Mouse (Mus musculus): Measurements from ENCODE around the gene Frmd3. TPM values are rescaled to one million over a fixed set of nuclear protein-coding genes. Genes with fewer than 3 reads are reported as not detected.
"Not testable (repeated sequence)": the region's sequence is repeated elsewhere in the genome, so short reads cannot be mapped to it uniquely, and the experiment has no call there.

Gene Frmd3
- total and polyA plus RNA-seq, 2 experiments from 2014 or later, result 17.9 to 20.0 TPM

GRCm38 (mm10) chr4:74043226-74043625 lies 30.0 kb downstream of the Frmd3 start:
- Histone ChIP-seq H3K4me1 (ENCODE audit: insufficient read depth, low read length) (no peaks in the 10 kb centered on the region), H3K36me3 (ENCODE audit: insufficient read depth, low read length) (no peaks in the 10 kb centered on the region), H3K9me3 (ENCODE audit: low read length) (no peaks in the 10 kb centered on the region), H3K4me3 (ENCODE audit: low read length) (no peak overlapping the region), H3K4me2 (ENCODE audit: low read depth, low read length) (no peak overlapping the region), H3K27me3 (ENCODE audit: insufficient read depth, low read length) (no peaks in the 10 kb centered on the region), H3K27ac (no peak overlapping the region), H3K9ac (replicated peaks; ENCODE audit: low read length) (no peak overlapping the region)
- TF ChIP-seq CTCF (IDR thresholded peaks at IDR 0.05; ENCODE audit: low read depth), result no peak
- DNase-seq (ENCODE audit: low spot score) (no peak), ATAC-seq (no peak)

GRCm38 (mm10) chr4:74051692-74052091 lies 38.5 kb downstream of the Frmd3 start:
- DNase-seq (ENCODE audit: low spot score) (no peak), ATAC-seq (no peak)
- 48% methylated on average over 1 of the region's 1 CpGs for WGBS
- TF ChIP-seq CTCF (IDR thresholded peaks at IDR 0.05; ENCODE audit: low read depth), result no peak
- Histone ChIP-seq H3K27ac (no peak overlapping the region), H3K4me1 (ENCODE audit: insufficient read depth, low read length) (no peaks in the 10 kb centered on the region), H3K36me3 (ENCODE audit: insufficient read depth, low read length) (no peaks in the 10 kb centered on the region), H3K4me3 (ENCODE audit: low read length) (no peak overlapping the region), H3K27me3 (ENCODE audit: insufficient read depth, low read length) (no peaks in the 10 kb centered on the region), H3K9ac (replicated peaks; ENCODE audit: low read length) (no peak overlapping the region), H3K4me2 (ENCODE audit: low read depth, low read length) (no peak overlapping the region), H3K9me3 (ENCODE audit: low read length) (no peaks in the 10 kb centered on the region)

- H3K9me3 ChIP-seq (ENCODE audit: low read length), result no peaks in the 10 kb centered on the region
- H3K36me3 ChIP-seq (ENCODE audit: insufficient read depth, low read length), result no peaks in the 10 kb centered on the region
- ATAC-seq (peak; percentile 81), DNase-seq (ENCODE audit: low spot score) (peak; percentile 63)
- no peak overlapping the region for H3K27ac ChIP-seq
- H3K27me3 ChIP-seq (ENCODE audit: insufficient read depth, low read length), result no peaks in the 10 kb centered on the region
- 14% methylated on average over 2 of the region's 2 CpGs for WGBS
- no peak overlapping the region for H3K4me3 ChIP-seq (ENCODE audit: low read length)
- no peak for TF ChIP-seq CTCF (IDR thresholded peaks at IDR 0.05; ENCODE audit: low read depth)
- no peak overlapping the region for H3K4me2 ChIP-seq (ENCODE audit: low read depth, low read length)
- no peaks in the 10 kb centered on the region for H3K4me1 ChIP-seq (ENCODE audit: insufficient read depth, low read length)
- H3K9ac ChIP-seq (replicated peaks; ENCODE audit: low read length), result no peak overlapping the region
Measured at GRCm38 (mm10) chr4:74076727-74077126, 63.5 kb downstream of the Frmd3 start.

- DNase-seq (ENCODE audit: low spot score) (no peak), ATAC-seq (no peak)
- H3K4me2 ChIP-seq (ENCODE audit: low read depth, low read length), result no peak overlapping the region
- H3K9ac ChIP-seq (replicated peaks; ENCODE audit: low read length), result no peak overlapping the region
- H3K27me3 ChIP-seq (ENCODE audit: insufficient read depth, low read length), result no peaks in the 10 kb centered on the region
- H3K4me3 ChIP-seq (ENCODE audit: low read length), result no peak overlapping the region
- H3K27ac ChIP-seq, result no peak overlapping the region
- no peaks in the 10 kb centered on the region for H3K4me1 ChIP-seq (ENCODE audit: insufficient read depth, low read length)
- 76% methylated on average over 3 of the region's 3 CpGs for WGBS
- TF ChIP-seq CTCF (IDR thresholded peaks at IDR 0.05; ENCODE audit: low read depth), result no peak
- no peaks in the 10 kb centered on the region for H3K36me3 ChIP-seq (ENCODE audit: insufficient read depth, low read length)
- no peaks in the 10 kb centered on the region for H3K9me3 ChIP-seq (ENCODE audit: low read length)
Measured at GRCm38 (mm10) chr4:74110816-74111215, 97.6 kb downstream of the Frmd3 start.

- Histone ChIP-seq H3K27me3 (ENCODE audit: insufficient read depth, low read length) (no peaks in the 10 kb centered on the region), H3K36me3 (ENCODE audit: insufficient read depth, low read length) (no peaks in the 10 kb centered on the region; the same call in 1 of the 2 replicates), H3K4me1 (ENCODE audit: insufficient read depth, low read length) (no peaks in the 10 kb centered on the region), H3K4me3 (ENCODE audit: low read length) (no peak overlapping the region), H3K27ac (no peak overlapping the region), H3K4me2 (ENCODE audit: low read depth, low read length) (no peak overlapping the region), H3K9ac (replicated peaks; ENCODE audit: low read length) (no peak overlapping the region), H3K9me3 (ENCODE audit: low read length) (no peaks in the 10 kb centered on the region; the same call in 1 of the 2 replicates)
- no peak for DNase-seq (ENCODE audit: low spot score)
- no peak for ATAC-seq
- TF ChIP-seq CTCF (IDR thresholded peaks at IDR 0.05; ENCODE audit: low read depth), result no peak
Measured at GRCm38 (mm10) chr4:74191528-74191927, 178.3 kb downstream of the Frmd3 start.

- Histone ChIP-seq H3K9ac (replicated peaks; ENCODE audit: low read length) (no peak overlapping the region), H3K4me1 (ENCODE audit: insufficient read depth, low read length) (no peaks in the 10 kb centered on the region), H3K9me3 (ENCODE audit: low read length) (no peaks in the 10 kb centered on the region), H3K27ac (no peak overlapping the region), H3K27me3 (ENCODE audit: insufficient read depth, low read length) (no peaks in the 10 kb centered on the region), H3K4me2 (ENCODE audit: low read depth, low read length) (no peak overlapping the region), H3K4me3 (ENCODE audit: low read length) (no peak overlapping the region), H3K36me3 (ENCODE audit: insufficient read depth, low read length) (no peaks in the 10 kb centered on the region)
- TF ChIP-seq CTCF (IDR thresholded peaks at IDR 0.05; ENCODE audit: low read depth), result no peak
- ATAC-seq (no peak), DNase-seq (ENCODE audit: low spot score) (no peak)
Measured at GRCm38 (mm10) chr4:74201281-74201811, 188.1 kb downstream of the Frmd3 start.

GRCm38 (mm10) chr4:74221780-74222179 lies 208.5 kb downstream of the Frmd3 start:
- not testable (repeated sequence) for H3K9ac ChIP-seq (replicated peaks; ENCODE audit: low read length); H3K4me1 ChIP-seq (ENCODE audit: insufficient read depth, low read length); H3K36me3 ChIP-seq (ENCODE audit: insufficient read depth, low read length); H3K4me2 ChIP-seq (ENCODE audit: low read depth, low read length); H3K9me3 ChIP-seq (ENCODE audit: low read length); H3K27ac ChIP-seq; DNase-seq (ENCODE audit: low spot score); H3K27me3 ChIP-seq (ENCODE audit: insufficient read depth, low read length); H3K4me3 ChIP-seq (ENCODE audit: low read length)
- 97% methylated on average over 1 of the region's 1 CpGs for WGBS
- peak; percentile 15; the same call in 1 of the 2 replicates for ATAC-seq

Measured in hindbrain, postnatal 0 days (tissue).